Mouse (Mus musculus) C2C12 (cell line): Measurements from ENCODE around the gene Manf. TPM values are rescaled to one million over a fixed set of nuclear protein-coding genes. Genes with fewer than 3 reads are reported as not detected.

ENCODE experiments used
- H3K27me3 ChIP-seq: one replicate; pipeline ENCODE4 v1.6.1; 2011; ENCODE audit not compliant: control insufficient read depth, insufficient read depth, insufficient read length
- H3K36me3 ChIP-seq: one replicate; pipeline ENCODE4 v1.6.1; 2011; ENCODE audit not compliant: control insufficient read depth, insufficient read depth
- H3K4me3 ChIP-seq: one replicate; pipeline ENCODE4 v1.5.1; 2011; ENCODE audit warnings: mild to moderate bottlenecking, control low read depth; ENCODE audit not compliant: poor library complexity, insufficient read depth, severe bottlenecking
- H3K79me2 ChIP-seq: one replicate; pipeline ENCODE4 v1.6.1; 2011; ENCODE audit not compliant: control insufficient read depth, insufficient read depth
- H3K79me3 ChIP-seq: one replicate; pipeline ENCODE4 v1.6.1; 2011; ENCODE audit warnings: low read depth, control low read depth
- H3ac ChIP-seq: one replicate; pipeline ENCODE3; 2011; ENCODE audit warnings: low read depth; ENCODE audit not compliant: control insufficient read depth, insufficient read length
- CEBPB ChIP-seq: IDR thresholded peaks from one replicate; pipeline ENCODE4 v1.6.1; 2011; ENCODE audit warnings: low read depth, mild to moderate bottlenecking, control low read depth, moderate library complexity
- CTCF ChIP-seq: IDR thresholded peaks from one replicate; pipeline ENCODE4 v1.5.1; 2011; ENCODE audit not compliant: control insufficient read depth, insufficient read depth, insufficient read length
- FOSL1 ChIP-seq: IDR thresholded peaks from one replicate; pipeline ENCODE4 v1.8.0; 2011; ENCODE audit warnings: mild to moderate bottlenecking, low read length; ENCODE audit not compliant: poor library complexity, insufficient read depth, severe bottlenecking
- MAX ChIP-seq: IDR thresholded peaks from one replicate; pipeline ENCODE4 v1.6.1; 2011; ENCODE audit warnings: mild to moderate bottlenecking, control low read depth
- MYOD1 ChIP-seq: IDR thresholded peaks from one replicate; pipeline ENCODE4 v1.6.1; 2011; ENCODE audit warnings: low read depth; ENCODE audit not compliant: control insufficient read depth, insufficient read length
- MYOG ChIP-seq: IDR thresholded peaks from one replicate; pipeline ENCODE4 v1.6.1; 2011; ENCODE audit not compliant: control insufficient read depth, insufficient read length; ENCODE audit errors: extremely low read depth
- USF1 ChIP-seq: IDR thresholded peaks from one replicate; pipeline ENCODE4 v1.6.1; 2011; ENCODE audit warnings: low read depth, mild to moderate bottlenecking, control low read depth, moderate library complexity
- polyA plus RNA-seq: library from polyadenylated mRNA; unstranded; fragments of >200 nt; fragmentation: generic; extraction: Trizol; gene quantifications from one replicate; pipeline ENCODE4 v1.2.1, GENCODE M21; 2012; ENCODE audit warnings: missing spikeins

Gene Manf
- polyA plus RNA-seq, 1 experiment = 516 TPM

DNA sequence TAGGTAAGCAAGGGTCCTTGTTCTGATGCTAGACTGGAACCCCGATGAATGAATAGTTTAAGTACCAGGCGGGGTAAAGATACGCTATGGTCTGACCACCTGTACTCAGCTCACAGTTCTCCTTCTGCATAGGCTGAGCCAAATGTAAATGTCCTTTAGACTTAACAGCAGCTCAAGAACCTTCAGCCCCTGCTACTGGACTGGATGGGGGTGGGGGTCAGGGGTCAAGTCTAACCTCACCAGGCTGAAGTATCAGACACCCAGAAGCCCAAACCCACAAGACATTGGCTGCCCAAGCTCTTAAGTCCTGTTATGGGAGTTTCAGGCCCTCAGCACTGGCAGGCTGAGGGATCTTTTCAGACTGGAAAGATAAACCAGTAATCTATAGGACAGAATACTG is 3.4 kb downstream of the Manf start:
- Histone ChIP-seq H3K79me3 (peaks cover 51% of the 10 kb centered on the region), H3K4me3 (no peak overlapping the region), H3K79me2 (peaks cover 65% of the 10 kb centered on the region), H3ac (no peak overlapping the region), H3K36me3 (peaks cover 34% of the 10 kb centered on the region), H3K27me3 (no peaks in the 10 kb centered on the region)
- no peak for TF ChIP-seq MYOG
- no peak for TF ChIP-seq FOSL1

DNA sequence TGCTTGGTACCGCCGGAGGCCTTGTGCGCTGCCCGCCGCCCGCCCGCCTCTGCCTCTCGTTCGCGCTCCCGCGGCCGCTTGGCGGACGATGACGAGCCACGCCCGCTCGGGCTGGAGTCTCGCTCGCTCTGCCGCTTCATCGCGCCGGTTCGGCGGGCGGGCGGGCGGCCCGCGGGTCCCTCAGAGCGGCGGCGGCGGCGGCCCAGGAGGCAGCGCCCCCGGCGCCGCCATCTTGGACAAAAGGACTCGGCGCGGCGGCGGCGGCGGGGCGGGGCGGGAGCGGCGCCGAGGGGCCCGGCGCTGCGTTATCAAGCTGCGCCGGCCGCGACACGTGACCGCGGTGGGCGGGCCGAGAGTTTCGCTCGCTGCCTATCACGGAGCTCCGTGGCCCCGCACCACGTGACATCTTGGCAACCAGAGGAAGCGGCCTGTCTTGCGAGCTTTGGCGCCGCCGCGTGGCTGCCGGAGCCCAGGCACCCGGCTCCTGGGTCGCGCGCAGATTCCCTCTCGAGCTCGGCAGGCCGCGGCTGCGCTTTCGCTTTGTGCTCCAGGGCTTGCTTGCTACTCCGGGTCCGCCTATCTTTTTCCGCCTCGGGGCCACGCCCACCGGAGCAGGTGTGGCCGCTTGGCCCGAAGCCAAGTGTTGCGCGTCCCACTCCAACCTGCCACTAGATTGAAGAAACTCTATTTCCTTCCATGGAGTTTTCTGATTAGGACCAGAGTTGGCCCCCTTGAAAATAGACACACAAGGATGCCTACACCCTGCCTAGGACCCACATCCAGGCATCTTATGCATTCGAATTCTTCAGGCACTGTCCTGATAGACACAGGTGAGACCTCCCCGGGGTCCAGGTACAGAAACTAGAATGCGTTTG is 4.7 kb downstream of the Manf start, which contains the start of gene Rbm15b:
Rbm15b (minus strand) TSS at position 601 of the 875 bp plus-strand sequence.
- H3K4me3 ChIP-seq = peak within 1 kb of the TSS; percentile 60
- peaks cover 44% of the 10 kb centered on the region for H3K36me3 ChIP-seq
- H3K27me3 ChIP-seq = no peaks in the 10 kb centered on the region
- peaks cover 73% of the 10 kb centered on the region for H3K79me2 ChIP-seq
- TF ChIP-seq USF1 = peak; percentile 95
- peak; percentile 72 for TF ChIP-seq MAX
- TF ChIP-seq MYOD1 = no peak
- TF ChIP-seq MYOG = no peak
- no peak for TF ChIP-seq CEBPB
- TF ChIP-seq FOSL1 = no peak
- TF ChIP-seq CTCF = peak; percentile 90
- H3ac ChIP-seq = peak within 1 kb of the TSS; percentile 65
- peaks cover 56% of the 10 kb centered on the region for H3K79me3 ChIP-seq

DNA sequence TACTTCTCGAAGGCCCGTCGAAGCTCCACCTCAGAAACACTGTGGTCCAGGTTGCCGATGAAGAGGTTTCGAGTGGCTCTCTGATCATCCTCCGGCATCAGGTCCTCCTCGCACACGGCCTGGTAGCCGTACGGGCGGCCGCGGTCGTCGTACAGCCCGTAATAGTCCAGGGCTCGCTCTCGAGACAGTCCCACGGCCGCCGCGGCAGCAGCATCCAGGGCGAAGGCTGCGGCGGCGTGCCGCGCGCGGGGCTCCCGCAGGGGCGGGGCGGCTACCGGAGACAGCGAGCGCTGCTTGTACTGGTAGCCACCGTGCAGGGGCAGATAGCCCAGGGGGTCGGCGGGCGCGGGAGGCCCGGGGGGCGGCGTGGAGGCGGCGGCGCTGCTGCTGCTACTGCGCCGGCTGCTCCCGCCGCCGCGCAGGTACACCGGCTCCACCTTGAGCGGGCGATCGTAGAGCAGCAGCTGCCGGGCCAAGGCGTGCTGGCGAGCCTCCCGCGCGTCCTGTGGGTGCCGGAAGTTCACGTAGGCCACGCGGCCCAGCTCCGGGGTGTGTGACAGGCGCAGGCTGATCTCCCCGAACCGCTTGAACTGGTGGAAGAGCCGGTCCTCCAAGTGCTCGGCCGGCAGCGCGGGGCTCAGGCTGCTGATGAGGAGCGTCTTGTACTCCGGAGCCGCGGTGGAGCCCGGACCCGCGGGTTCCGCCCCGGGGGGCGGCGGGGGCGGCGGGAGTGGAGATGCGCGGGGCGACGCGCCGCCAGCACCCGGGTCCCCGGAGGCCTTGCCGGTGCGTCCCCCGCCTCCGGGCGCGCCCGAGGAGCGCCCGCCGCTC is 5.7 kb downstream of the Manf start:
- Histone ChIP-seq H3K27me3 (no peaks in the 10 kb centered on the region), H3K36me3 (peaks cover 53% of the 10 kb centered on the region), H3ac (peak overlapping the region; percentile 65), H3K4me3 (peak overlapping the region; percentile 60), H3K79me2 (peaks cover 67% of the 10 kb centered on the region), H3K79me3 (peaks cover 52% of the 10 kb centered on the region)
- no peak for TF ChIP-seq FOSL1
- no peak for TF ChIP-seq MYOD1
- TF ChIP-seq MAX = peak; percentile 9
- no peak for TF ChIP-seq USF1
- no peak for TF ChIP-seq CEBPB
- no peak for TF ChIP-seq CTCF
- no peak for TF ChIP-seq MYOG

DNA sequence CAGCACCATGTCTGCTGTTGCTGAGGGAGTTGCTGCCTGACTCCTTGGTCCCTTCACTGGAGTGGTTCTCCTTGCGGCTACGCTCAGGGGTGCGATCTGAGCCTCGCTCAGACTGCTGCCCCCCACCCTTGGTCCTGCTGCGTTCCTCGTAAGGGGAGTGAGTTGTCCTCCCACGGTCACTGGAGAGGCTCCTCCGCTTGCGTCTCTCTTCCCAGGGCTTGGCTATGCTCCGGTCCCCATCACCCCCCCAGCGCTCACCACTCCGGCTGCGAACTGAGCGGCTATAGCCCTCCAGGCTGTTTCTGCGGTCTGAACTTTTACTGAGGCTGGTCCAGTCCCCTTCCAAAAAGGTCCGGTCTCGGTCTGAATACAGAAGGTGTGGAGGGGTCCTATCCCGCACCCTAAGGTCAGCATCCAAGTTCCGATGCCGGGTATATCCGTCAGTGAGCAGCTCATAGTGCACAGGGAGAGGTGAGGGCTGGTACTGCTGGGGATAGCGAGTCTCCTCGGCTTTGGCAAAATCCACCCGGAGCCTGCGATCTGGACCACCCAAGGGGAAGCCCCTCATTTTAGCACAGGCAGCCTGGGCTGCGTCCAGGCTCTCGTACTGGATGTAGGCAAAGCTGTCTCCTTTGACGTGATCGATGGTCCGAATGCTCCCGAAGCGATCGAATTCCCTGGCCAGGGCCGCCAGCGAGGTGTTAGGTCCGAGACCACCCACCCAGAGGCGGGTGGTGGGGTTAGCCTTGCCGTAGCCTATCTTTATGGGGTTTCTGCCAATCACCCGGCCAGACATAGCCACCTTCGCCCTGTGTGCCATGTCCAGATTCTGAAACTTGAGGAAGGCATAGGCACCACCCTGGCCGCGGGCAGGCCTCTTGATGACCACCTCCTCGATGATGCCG is 6.5 kb downstream of the Manf start:
- H3K79me2 ChIP-seq = peaks cover 58% of the 10 kb centered on the region
- peak overlapping the region; percentile 65 for H3ac ChIP-seq
- TF ChIP-seq CEBPB (no peak), CTCF (no peak), USF1 (no peak), MAX (no peak), MYOD1 (no peak), MYOG (no peak), FOSL1 (no peak)

DNA sequence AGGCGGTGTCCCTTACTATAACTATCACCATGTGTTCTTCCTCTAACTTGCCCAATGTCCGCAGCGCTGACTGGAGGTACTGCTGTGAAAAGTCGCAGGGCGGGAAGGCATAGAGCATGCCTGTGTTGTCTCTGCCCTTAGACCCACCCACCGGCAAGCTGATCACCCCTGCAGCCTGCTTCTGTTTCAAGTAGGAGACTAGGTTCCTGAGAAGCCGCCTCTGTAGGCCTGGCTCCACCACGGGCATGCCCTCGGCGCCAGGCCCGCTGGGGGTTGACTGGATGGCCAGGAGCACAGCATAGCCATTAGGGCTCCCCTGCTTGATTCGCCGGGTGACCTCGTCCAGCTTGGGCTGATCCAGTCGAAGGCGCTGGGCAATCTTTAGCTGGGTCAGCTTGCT is 7.5 kb downstream of the Manf start:
- Histone ChIP-seq H3K27me3 (no peaks in the 10 kb centered on the region), H3K36me3 (peaks cover 49% of the 10 kb centered on the region), H3ac (peak overlapping the region; percentile 52), H3K79me2 (peaks cover 48% of the 10 kb centered on the region), H3K4me3 (no peak overlapping the region), H3K79me3 (peaks cover 35% of the 10 kb centered on the region)
- TF ChIP-seq CEBPB = no peak
- no peak for TF ChIP-seq USF1
- no peak for TF ChIP-seq MYOD1

More for the DNA sequence above, 6.5 kb downstream of the Manf start:
- peaks cover 52% of the 10 kb centered on the region for H3K36me3 ChIP-seq
- H3K27me3 ChIP-seq = no peaks in the 10 kb centered on the region
- H3K4me3 ChIP-seq = peak overlapping the region; percentile 60
- H3K79me3 ChIP-seq = peaks cover 44% of the 10 kb centered on the region
